Mouse (Mus musculus) limb, embryonic 12.5 days (tissue): ENCODE results near the gene Xxylt1. TPM values are rescaled to one million over a fixed set of nuclear protein-coding genes. Genes with fewer than 3 reads are reported as not detected.

Experiments
- ATAC-seq: fragments of 200-750 bp; cut with Nextera tagmentation; 2 replicates; pipeline ENCODE4 v1.8.0; 2017; ENCODE audit warnings: low read depth, moderate TSS enrichment; ENCODE audit not compliant: insufficient number of reproducible peaks, insufficient read depth, low FRiP score, low TSS enrichment
- H3K27ac ChIP-seq: fragments of 300-500 bp; sonication (generic); 2 replicates; pipeline ENCODE4 v1.5.1; 2016; ENCODE audit warnings: mild to moderate bottlenecking, moderate library complexity
- H3K27me3 ChIP-seq: fragments of 300-500 bp; sonication (generic); 2 replicates; pipeline ENCODE4 v1.6.1; 2016; ENCODE audit warnings: mild to moderate bottlenecking, moderate library complexity
- H3K36me3 ChIP-seq: fragments of 300-500 bp; sonication (generic); 2 replicates; pipeline ENCODE4 v1.6.1; 2016; ENCODE audit warnings: mild to moderate bottlenecking, moderate library complexity
- H3K4me1 ChIP-seq: fragments of 300-500 bp; sonication (generic); replicated peaks from 2 replicates; pipeline ENCODE4 v1.6.1; 2016
- H3K4me2 ChIP-seq: fragments of 300-500 bp; sonication (generic); 2 replicates; pipeline ENCODE4 v1.6.1; 2016; ENCODE audit warnings: mild to moderate bottlenecking, moderate library complexity
- H3K4me3 ChIP-seq: fragments of 300-500 bp; sonication (generic); replicated peaks from 2 replicates; pipeline ENCODE4 v1.5.1; 2016; ENCODE audit warnings: mild to moderate bottlenecking
- H3K9ac ChIP-seq: fragments of 300-500 bp; sonication (generic); replicated peaks from 2 replicates; pipeline ENCODE4 v1.6.1; 2016; ENCODE audit warnings: mild to moderate bottlenecking, moderate library complexity
- H3K9me3 ChIP-seq: fragments of 300-500 bp; sonication (generic); 2 replicates; pipeline ENCODE4 v1.6.1; 2016; ENCODE audit warnings: mild to moderate bottlenecking, moderate library complexity
- WGBS: fragments of 180-500 bp; shearing (Covaris S2); methylation state at CpG from one replicate; pipeline ENCODE4 v1.1.7; 2016; 5-methylcytosine and 5-hydroxymethylcytosine counted together
- polyA plus RNA-seq: library from polyadenylated mRNA; unstranded; fragments of >200 nt; fragmentation: Nextera tagmentation; extraction: Ambion mirVana; gene quantifications from 2 replicates; pipeline ENCODE4 v1.2.1, GENCODE M21; 2016

Gene Xxylt1
- polyA plus RNA-seq, 1 experiment from 2014 or later: 22.4 TPM

DNA sequence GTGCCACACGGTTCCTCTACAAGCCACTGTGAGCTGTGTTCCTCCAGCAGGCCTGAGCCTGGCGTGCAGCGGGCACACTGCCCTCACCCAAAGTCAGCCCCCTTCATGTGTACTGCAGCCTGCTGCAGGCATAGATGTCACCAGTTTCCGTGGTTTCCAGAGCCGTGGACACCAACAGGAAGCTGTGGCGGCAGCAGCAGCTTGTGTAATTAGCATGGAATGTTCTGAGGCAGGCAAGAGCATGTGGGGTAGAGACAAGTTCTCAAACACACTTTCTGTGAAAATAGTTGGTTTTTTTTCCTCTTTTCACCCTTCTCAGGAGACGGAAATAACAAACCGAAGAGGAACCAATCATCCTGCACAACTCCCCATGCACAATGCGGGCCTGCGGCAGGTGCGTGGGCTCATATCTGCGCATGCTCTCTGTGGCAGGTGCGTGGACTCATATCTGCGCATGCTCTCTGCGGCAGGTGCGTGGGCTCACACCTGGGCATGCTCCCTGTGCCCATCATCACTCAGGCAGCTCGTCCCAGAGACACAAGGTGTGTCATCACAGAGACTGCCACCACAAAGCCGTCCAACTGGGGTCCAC is 109.2 kb downstream of the Xxylt1 start:
- H3K36me3 ChIP-seq: no peaks in the 10 kb centered on the region
- no peak overlapping the region for H3K4me3 ChIP-seq
- H3K4me1 ChIP-seq: peaks cover 28% of the 10 kb centered on the region
- no peak overlapping the region for H3K9ac ChIP-seq
- no peaks in the 10 kb centered on the region for H3K9me3 ChIP-seq
- H3K27me3 ChIP-seq: no peaks in the 10 kb centered on the region
- no peak overlapping the region for H3K27ac ChIP-seq
- no peak overlapping the region for H3K4me2 ChIP-seq
- 85% methylated on average over 18 of the region's 18 CpGs for WGBS
- ATAC-seq: no peak

GRCm38 (mm10) chr16:30969266-30970064 is 111.8 kb downstream of the Xxylt1 start:
- Histone ChIP-seq H3K27ac (no peak overlapping the region), H3K9ac (no peak overlapping the region), H3K4me1 (peaks cover 22% of the 10 kb centered on the region), H3K36me3 (no peaks in the 10 kb centered on the region), H3K27me3 (no peaks in the 10 kb centered on the region), H3K9me3 (no peaks in the 10 kb centered on the region), H3K4me3 (no peak overlapping the region), H3K4me2 (no peak overlapping the region)
- 70% methylated on average over 18 of the region's 18 CpGs for WGBS
- ATAC-seq: no peak

GRCm38 (mm10) chr16:30968402-30969151 is 112.7 kb downstream of the Xxylt1 start:
- ATAC-seq: no peak
- 78% methylated on average over 7 of the region's 7 CpGs for WGBS
- H3K27ac ChIP-seq: no peak overlapping the region

DNA sequence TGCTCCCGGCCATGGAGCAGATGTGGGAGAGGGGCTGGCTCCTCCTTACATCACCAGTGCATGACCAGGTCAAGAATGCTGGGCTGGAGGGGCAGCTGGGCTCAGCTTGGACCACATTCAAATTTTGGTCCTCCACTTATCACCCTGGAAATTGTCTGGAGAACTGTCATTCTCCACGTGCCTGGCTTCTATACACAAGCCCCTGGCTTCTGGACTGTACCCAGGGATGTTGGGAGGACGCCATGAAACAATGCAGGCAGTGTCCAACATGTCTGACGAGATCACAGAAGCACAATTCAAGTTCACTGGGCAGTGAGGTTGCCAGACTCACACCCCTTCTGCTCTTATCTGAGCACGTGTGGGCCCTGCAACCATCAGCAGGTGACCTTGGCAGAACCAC is 114.5 kb downstream of the Xxylt1 start:
- Histone ChIP-seq H3K27me3 (no peaks in the 10 kb centered on the region), H3K9ac (no peak overlapping the region), H3K4me1 (peaks cover 15% of the 10 kb centered on the region), H3K27ac (no peak overlapping the region), H3K4me3 (no peak overlapping the region), H3K9me3 (no peaks in the 10 kb centered on the region), H3K36me3 (no peaks in the 10 kb centered on the region), H3K4me2 (no peak overlapping the region)
- ATAC-seq: no peak
- WGBS: 88% methylated on average over 5 of the region's 5 CpGs

More at GRCm38 (mm10) chr16:30968402-30969151, 112.7 kb downstream of the Xxylt1 start:
- no peak overlapping the region for H3K4me2 ChIP-seq
- peaks cover 22% of the 10 kb centered on the region for H3K4me1 ChIP-seq
- H3K9ac ChIP-seq: no peak overlapping the region
- H3K4me3 ChIP-seq: no peak overlapping the region
- no peaks in the 10 kb centered on the region for H3K27me3 ChIP-seq
- H3K9me3 ChIP-seq: no peaks in the 10 kb centered on the region
- no peaks in the 10 kb centered on the region for H3K36me3 ChIP-seq

DNA sequence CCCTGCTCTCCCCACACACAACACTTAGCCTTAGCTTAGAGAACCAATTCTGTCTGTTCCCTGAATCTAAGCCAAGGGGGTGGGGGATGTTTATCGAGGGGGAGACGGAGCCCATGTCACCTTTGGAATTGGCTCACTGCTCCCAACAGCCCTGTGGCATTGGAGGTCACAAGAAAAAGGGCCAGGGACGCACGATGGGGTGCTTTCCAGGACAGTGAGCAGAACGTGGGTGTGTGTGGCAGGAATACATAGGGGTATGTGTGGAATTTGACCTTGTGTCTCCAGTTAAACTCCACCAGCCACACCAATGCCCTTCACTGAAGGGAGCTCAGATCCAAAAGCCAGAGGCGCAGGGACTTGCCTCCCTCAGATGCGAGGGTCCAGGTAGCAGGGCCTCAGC is 116.3 kb downstream of the Xxylt1 start:
- 82% methylated on average over 7 of the region's 7 CpGs for WGBS
- Histone ChIP-seq H3K27ac (no peak overlapping the region), H3K4me2 (no peak overlapping the region), H3K9ac (no peak overlapping the region), H3K4me1 (peaks cover 13% of the 10 kb centered on the region), H3K9me3 (no peaks in the 10 kb centered on the region), H3K27me3 (no peaks in the 10 kb centered on the region), H3K4me3 (no peak overlapping the region), H3K36me3 (no peaks in the 10 kb centered on the region)
- no peak for ATAC-seq

GRCm38 (mm10) chr16:30964411-30964810 is 116.8 kb downstream of the Xxylt1 start:
- no peak overlapping the region for H3K4me2 ChIP-seq
- H3K27me3 ChIP-seq: no peaks in the 10 kb centered on the region
- no peaks in the 10 kb centered on the region for H3K36me3 ChIP-seq
- H3K9me3 ChIP-seq: no peaks in the 10 kb centered on the region
- WGBS: 87% methylated on average over 6 of the region's 6 CpGs
- no peak overlapping the region for H3K27ac ChIP-seq
- no peak for ATAC-seq
- no peak overlapping the region for H3K9ac ChIP-seq
- H3K4me1 ChIP-seq: peaks cover 8% of the 10 kb centered on the region
- no peak overlapping the region for H3K4me3 ChIP-seq

DNA sequence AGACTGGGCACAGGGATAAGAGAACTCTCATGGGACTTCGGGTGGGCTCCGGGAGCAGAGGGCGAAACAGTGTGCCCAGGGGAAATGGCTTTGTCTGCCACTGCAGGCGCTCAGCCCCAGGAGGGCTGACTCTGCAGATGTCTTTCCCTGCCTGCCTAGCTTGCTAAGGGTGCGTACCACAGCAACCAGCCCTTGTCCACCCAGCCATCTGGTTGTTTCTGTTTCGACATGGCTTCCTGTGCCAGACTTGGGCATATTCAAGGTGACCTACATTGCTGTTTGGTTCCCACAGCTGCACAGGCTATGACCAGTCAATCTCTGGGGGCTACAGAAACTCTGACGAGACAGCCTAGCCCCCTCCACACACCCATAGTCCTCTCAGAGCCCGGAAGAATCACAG is 118.7 kb downstream of the Xxylt1 start:
- no peak overlapping the region for H3K27ac ChIP-seq
- no peak overlapping the region for H3K9ac ChIP-seq
- H3K4me1 ChIP-seq: no peaks in the 10 kb centered on the region; the same call in 1 of the 2 replicates
- no peak overlapping the region for H3K4me2 ChIP-seq
- no peak overlapping the region for H3K4me3 ChIP-seq
- H3K27me3 ChIP-seq: no peaks in the 10 kb centered on the region
- no peaks in the 10 kb centered on the region for H3K9me3 ChIP-seq
- WGBS: 85% methylated on average over 8 of the region's 8 CpGs
- H3K36me3 ChIP-seq: no peaks in the 10 kb centered on the region
- no peak for ATAC-seq

DNA sequence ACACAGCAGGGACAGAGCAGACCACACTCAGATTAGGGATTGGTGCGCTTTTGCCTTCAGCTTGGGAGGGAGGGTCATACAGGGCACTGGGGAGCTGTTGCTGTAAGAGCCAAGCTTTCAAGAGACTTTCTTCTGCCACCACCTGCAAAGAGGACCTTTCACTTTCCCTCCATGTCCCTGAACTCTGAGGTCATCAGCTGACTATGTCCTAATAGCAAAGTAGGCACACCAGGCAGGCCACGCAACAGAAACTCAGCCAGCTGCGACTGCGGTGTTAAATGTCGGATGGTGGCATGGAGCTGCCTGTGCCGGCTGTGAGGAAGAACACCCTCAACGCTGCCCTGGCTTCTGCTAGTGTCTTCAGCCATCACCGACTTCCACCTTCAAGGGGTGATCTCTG is 120.1 kb downstream of the Xxylt1 start:
- 94% methylated on average over 8 of the region's 8 CpGs for WGBS
- no peaks in the 10 kb centered on the region; the same call in 1 of the 2 replicates for H3K4me1 ChIP-seq
- H3K36me3 ChIP-seq: 0 out of 2 replicates have a peak, but pooled peaks cover 4% of the 10 kb centered on the region
- no peak overlapping the region for H3K4me2 ChIP-seq
- no peak for ATAC-seq
- H3K27me3 ChIP-seq: no peaks in the 10 kb centered on the region
- H3K9me3 ChIP-seq: no peaks in the 10 kb centered on the region
- no peak overlapping the region for H3K27ac ChIP-seq
- H3K4me3 ChIP-seq: no peak overlapping the region
- no peak overlapping the region for H3K9ac ChIP-seq

DNA sequence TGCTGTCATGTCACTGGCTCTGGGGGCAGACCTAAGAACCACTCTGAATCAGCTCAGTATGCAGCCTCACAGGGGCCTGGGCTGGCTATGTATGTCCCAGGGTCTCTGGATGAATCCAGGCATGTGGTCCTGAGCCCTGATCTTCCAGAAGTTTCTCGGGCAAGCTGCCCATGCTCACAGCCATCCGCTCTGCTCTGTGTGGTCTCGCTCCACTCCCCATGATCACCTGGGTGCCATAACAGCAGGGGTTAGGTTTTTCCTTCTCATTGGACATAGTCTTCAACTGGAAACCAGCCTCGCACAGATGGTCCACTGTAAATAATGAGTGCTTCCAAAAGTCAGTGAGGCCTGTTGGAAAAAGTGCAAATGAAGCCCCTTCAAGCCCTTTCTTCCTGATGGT is 121.0 kb downstream of the Xxylt1 start:
- H3K27me3 ChIP-seq: no peaks in the 10 kb centered on the region
- no peak overlapping the region for H3K9ac ChIP-seq
- 95% methylated on average over 4 of the region's 4 CpGs for WGBS
- H3K4me1 ChIP-seq: no peaks in the 10 kb centered on the region; the same call in 1 of the 2 replicates
- no peak overlapping the region for H3K4me2 ChIP-seq
- no peaks in the 10 kb centered on the region for H3K9me3 ChIP-seq
- no peak for ATAC-seq
- 0 out of 2 replicates have a peak, but pooled peaks cover 4% of the 10 kb centered on the region for H3K36me3 ChIP-seq
- no peak overlapping the region for H3K27ac ChIP-seq
- H3K4me3 ChIP-seq: no peak overlapping the region

- H3K4me2 ChIP-seq: no peak overlapping the region
- no peaks in the 10 kb centered on the region for H3K9me3 ChIP-seq
- H3K27ac ChIP-seq: no peak overlapping the region
- 0 out of 2 replicates have a peak, but pooled peaks cover 4% of the 10 kb centered on the region for H3K36me3 ChIP-seq
- H3K9ac ChIP-seq: no peak overlapping the region
- no peak for ATAC-seq
- 89% methylated on average over 12 of the region's 12 CpGs for WGBS
- no peaks in the 10 kb centered on the region; the same call in 1 of the 2 replicates for H3K4me1 ChIP-seq
- no peaks in the 10 kb centered on the region for H3K27me3 ChIP-seq
- no peak overlapping the region for H3K4me3 ChIP-seq
Measured at GRCm38 (mm10) chr16:30959692-30960091, 121.5 kb downstream of the Xxylt1 start.

- H3K4me2 ChIP-seq: no peak overlapping the region
- no peaks in the 10 kb centered on the region for H3K27me3 ChIP-seq
- no peaks in the 10 kb centered on the region; the same call in 1 of the 2 replicates for H3K4me1 ChIP-seq
- no peaks in the 10 kb centered on the region for H3K9me3 ChIP-seq
- H3K9ac ChIP-seq: no peak overlapping the region
- H3K27ac ChIP-seq: no peak overlapping the region
- no peak for ATAC-seq
- H3K36me3 ChIP-seq: 0 out of 2 replicates have a peak, but pooled peaks cover 4% of the 10 kb centered on the region
- 89% methylated on average over 8 of the region's 8 CpGs for WGBS
- no peak overlapping the region for H3K4me3 ChIP-seq
Measured at GRCm38 (mm10) chr16:30956141-30956540, 125.1 kb downstream of the Xxylt1 start.
